Mouse (Mus musculus) C2C12 (cell line): ENCODE measurements at regions not wholly inside any gene's neighbourhood (a gene's known extent, or its start where the extent isn't known, plus 50 kb on each side); places are given as distances from the start of the nearest gene placed in this dataset.

Experiments used
- CEBPB ChIP-seq: IDR thresholded peaks from one replicate; pipeline ENCODE4 v1.6.1; 2011; ENCODE audit warnings: low read depth, mild to moderate bottlenecking, control low read depth, moderate library complexity
- CTCF ChIP-seq: IDR thresholded peaks from one replicate; pipeline ENCODE4 v1.5.1; 2011; ENCODE audit not compliant: control insufficient read depth, insufficient read depth, insufficient read length
- FOSL1 ChIP-seq: IDR thresholded peaks from one replicate; pipeline ENCODE4 v1.8.0; 2011; ENCODE audit warnings: mild to moderate bottlenecking, low read length; ENCODE audit not compliant: poor library complexity, insufficient read depth, severe bottlenecking
- MAX ChIP-seq: IDR thresholded peaks from one replicate; pipeline ENCODE4 v1.6.1; 2011; ENCODE audit warnings: mild to moderate bottlenecking, control low read depth
- MYOD1 ChIP-seq: IDR thresholded peaks from one replicate; pipeline ENCODE4 v1.6.1; 2011; ENCODE audit warnings: low read depth; ENCODE audit not compliant: control insufficient read depth, insufficient read length
- MYOG ChIP-seq: IDR thresholded peaks from one replicate; pipeline ENCODE4 v1.6.1; 2011; ENCODE audit not compliant: control insufficient read depth, insufficient read length; ENCODE audit errors: extremely low read depth
- USF1 ChIP-seq: IDR thresholded peaks from one replicate; pipeline ENCODE4 v1.6.1; 2011; ENCODE audit warnings: low read depth, mild to moderate bottlenecking, control low read depth, moderate library complexity

GRCm38 (mm10) chr4:94188354-94188753 is 368.0 kb upstream of the Gm10306 start:
- TF ChIP-seq MYOG (no peak), USF1 (no peak), CTCF (no peak), MYOD1 (no peak), MAX (no peak), CEBPB (no peak), FOSL1 (no peak)
